Mouse (Mus musculus): Measurements from ENCODE around the gene Helz. TPM values are rescaled to one million over a fixed set of nuclear protein-coding genes. Genes with fewer than 3 reads are reported as not detected.

Helz gene
- polyA plus RNA-seq, 1 experiment from 2014 or later = 18.9 TPM

DNA sequence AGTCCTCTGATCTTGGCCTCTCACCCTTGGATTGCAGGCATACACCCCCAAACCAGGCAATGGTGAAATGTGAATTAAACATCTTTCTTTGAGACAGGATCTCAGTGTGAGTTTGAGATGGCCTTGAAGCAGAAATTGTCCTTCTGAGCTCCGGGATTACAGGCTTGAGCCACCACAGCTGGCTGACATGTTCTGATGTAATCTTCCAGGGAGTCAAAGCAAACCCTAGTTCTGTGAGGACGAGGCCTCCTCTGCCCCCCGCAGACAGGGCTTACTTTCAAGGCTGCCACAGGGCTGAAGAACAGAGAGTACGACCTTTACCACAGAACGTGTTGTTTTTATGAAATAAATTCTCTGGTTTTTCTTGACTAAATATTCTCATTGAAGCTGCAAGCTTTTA is 126.3 kb downstream of the Helz start:
- H3K27ac ChIP-seq = no peak overlapping the region
- peaks cover 50% of the 10 kb centered on the region for H3K36me3 ChIP-seq (replicated peaks; ENCODE audit: control insufficient read depth, insufficient read depth)
- no peaks in the 10 kb centered on the region for H3K27me3 ChIP-seq (ENCODE audit: control insufficient read depth, insufficient read depth, low read length)
- H3K9ac ChIP-seq = no peak overlapping the region
- no peak overlapping the region for H3K4me2 ChIP-seq (replicated peaks)
- ATAC-seq (ENCODE audit: low FRiP score) (no peak), DNase-seq (ENCODE audit: low spot score) (no peak)
- 87% methylated on average over 5 of the region's 5 CpGs for WGBS
- H3K9me3 ChIP-seq (ENCODE audit: control insufficient read depth, low read length) = no peaks in the 10 kb centered on the region
- peaks cover 16% of the 10 kb centered on the region for H3K4me1 ChIP-seq (replicated peaks; ENCODE audit: control insufficient read depth, insufficient read depth, low read length)
- no peak overlapping the region for H3K4me3 ChIP-seq (replicated peaks; ENCODE audit: low read length)

DNA sequence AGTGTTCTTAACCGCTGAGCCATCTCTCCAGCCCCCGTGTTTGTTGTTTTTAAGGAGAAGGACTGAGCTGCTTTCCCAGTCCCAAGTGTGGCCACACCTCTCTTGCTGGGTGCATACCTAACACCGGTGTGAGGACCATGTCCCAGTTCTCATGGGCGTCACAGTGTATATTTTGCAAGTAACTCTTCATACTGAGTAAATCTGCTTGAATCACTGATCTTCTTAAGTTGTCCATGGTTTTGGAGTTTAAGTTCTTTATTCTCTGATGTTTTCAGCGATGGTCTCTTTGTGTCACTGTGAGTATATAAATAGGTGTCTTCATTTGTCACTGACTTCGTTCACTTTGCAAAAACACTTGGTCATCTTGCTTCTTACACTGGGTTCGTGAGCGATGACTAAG is 126.9 kb downstream of the Helz start:
- Histone ChIP-seq H3K36me3 (replicated peaks; ENCODE audit: control insufficient read depth, insufficient read depth) (peaks cover 50% of the 10 kb centered on the region), H3K4me3 (replicated peaks; ENCODE audit: low read length) (no peak overlapping the region), H3K9ac (no peak overlapping the region), H3K4me1 (replicated peaks; ENCODE audit: control insufficient read depth, insufficient read depth, low read length) (peaks cover 16% of the 10 kb centered on the region), H3K27me3 (ENCODE audit: control insufficient read depth, insufficient read depth, low read length) (no peaks in the 10 kb centered on the region), H3K27ac (no peak overlapping the region), H3K9me3 (ENCODE audit: control insufficient read depth, low read length) (no peaks in the 10 kb centered on the region), H3K4me2 (replicated peaks) (no peak overlapping the region)
- 93% methylated on average over 8 of the region's 8 CpGs for WGBS
- DNase-seq (ENCODE audit: low spot score) (no peak), ATAC-seq (ENCODE audit: low FRiP score) (no peak)

DNA sequence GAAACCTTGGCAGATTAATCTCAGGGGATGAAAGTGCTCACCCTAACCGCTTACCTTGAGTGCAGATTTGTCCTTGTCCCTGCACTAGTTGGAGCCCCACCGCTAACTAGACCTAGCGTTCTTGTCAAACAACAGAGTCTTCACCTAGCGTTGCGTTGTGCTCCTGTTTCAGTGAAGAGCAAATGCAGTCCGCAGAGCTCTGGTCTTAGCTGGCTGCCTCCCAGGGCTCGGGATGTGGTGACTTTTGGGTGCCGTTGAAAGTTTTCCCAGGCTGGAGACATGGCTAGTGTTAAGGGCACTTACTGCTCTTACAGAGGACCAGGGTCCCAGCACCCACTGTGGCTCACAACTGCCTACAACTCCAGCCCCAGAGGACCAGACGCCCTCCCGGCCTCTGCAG is 127.5 kb downstream of the Helz start:
- Histone ChIP-seq H3K4me2 (replicated peaks) (no peak overlapping the region), H3K9me3 (ENCODE audit: control insufficient read depth, low read length) (no peaks in the 10 kb centered on the region), H3K9ac (no peak overlapping the region), H3K4me1 (replicated peaks; ENCODE audit: control insufficient read depth, insufficient read depth, low read length) (peaks cover 16% of the 10 kb centered on the region), H3K27ac (no peak overlapping the region), H3K36me3 (replicated peaks; ENCODE audit: control insufficient read depth, insufficient read depth) (peaks cover 44% of the 10 kb centered on the region), H3K27me3 (ENCODE audit: control insufficient read depth, insufficient read depth, low read length) (no peaks in the 10 kb centered on the region), H3K4me3 (replicated peaks; ENCODE audit: low read length) (no peak overlapping the region)
- ATAC-seq (ENCODE audit: low FRiP score) = no peak
- WGBS = 86% methylated on average over 10 of the region's 10 CpGs
- DNase-seq (ENCODE audit: low spot score) = no peak

DNA sequence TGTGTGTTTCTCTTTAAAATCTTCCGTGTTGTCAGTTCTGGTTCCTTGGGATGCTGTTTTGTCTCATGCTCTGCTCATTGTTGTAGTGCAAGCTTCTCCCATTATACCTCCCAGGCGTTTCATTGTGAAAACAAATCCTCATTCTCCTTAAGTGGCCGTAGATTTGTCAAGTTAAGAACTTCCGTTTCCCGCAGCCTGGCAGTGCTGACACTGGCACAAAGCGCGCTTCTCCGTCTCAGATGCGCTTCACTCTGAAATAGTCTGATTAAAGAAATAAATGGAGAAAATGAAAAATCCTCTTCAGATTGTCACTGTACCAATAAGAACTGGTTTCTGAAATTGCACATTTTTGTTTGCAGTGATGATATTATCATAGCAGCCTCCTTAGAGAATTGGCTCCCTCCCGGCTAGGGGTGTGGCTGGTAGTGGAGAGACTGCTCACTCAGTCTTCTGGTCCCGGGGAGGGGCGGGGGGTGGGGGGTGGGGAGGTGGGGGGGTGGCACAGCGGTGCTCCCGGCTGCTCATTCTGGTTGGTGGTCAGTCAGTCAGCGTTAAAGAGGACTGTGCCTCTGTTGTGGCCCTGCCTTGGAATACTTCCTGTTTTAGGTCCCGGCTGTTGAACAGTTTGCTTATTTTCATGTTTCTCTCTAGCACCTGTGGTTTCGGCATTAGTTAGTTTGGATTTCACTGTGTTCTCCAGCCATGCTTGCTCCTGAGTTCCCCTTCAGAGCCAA is 128.6 kb downstream of the Helz start:
- peak overlapping the region; percentile 31 for H3K4me2 ChIP-seq (replicated peaks)
- H3K4me1 ChIP-seq (replicated peaks; ENCODE audit: control insufficient read depth, insufficient read depth, low read length) = peaks cover 16% of the 10 kb centered on the region
- H3K9ac ChIP-seq = no peak overlapping the region
- no peak overlapping the region for H3K4me3 ChIP-seq (replicated peaks; ENCODE audit: low read length)
- H3K36me3 ChIP-seq (replicated peaks; ENCODE audit: control insufficient read depth, insufficient read depth) = peaks cover 33% of the 10 kb centered on the region
- DNase-seq (ENCODE audit: low spot score) (no peak), ATAC-seq (ENCODE audit: low FRiP score) (no peak)
- no peaks in the 10 kb centered on the region for H3K9me3 ChIP-seq (ENCODE audit: control insufficient read depth, low read length)
- H3K27me3 ChIP-seq (ENCODE audit: control insufficient read depth, insufficient read depth, low read length) = no peaks in the 10 kb centered on the region
- H3K27ac ChIP-seq = peak overlapping the region; percentile 9; the same call in 1 of the 2 replicates
- WGBS = 33% methylated on average over 17 of the region's 17 CpGs

- WGBS = 31% methylated on average over 9 of the region's 9 CpGs
- no peak; the same call in 1 of the 2 replicates for ATAC-seq (ENCODE audit: low FRiP score)
- no peaks in the 10 kb centered on the region for H3K9me3 ChIP-seq (ENCODE audit: control insufficient read depth, low read length)
- no peak overlapping the region for H3K4me2 ChIP-seq (replicated peaks)
- no peak overlapping the region for H3K4me3 ChIP-seq (replicated peaks; ENCODE audit: low read length)
- DNase-seq (ENCODE audit: low spot score) = no peak
- 0 out of 2 replicates have a peak overlapping the region, but pooled peaks have one; percentile 18 for H3K9ac ChIP-seq
- peaks cover 13% of the 10 kb centered on the region for H3K36me3 ChIP-seq (replicated peaks; ENCODE audit: control insufficient read depth, insufficient read depth)
- peaks cover 24% of the 10 kb centered on the region for H3K4me1 ChIP-seq (replicated peaks; ENCODE audit: control insufficient read depth, insufficient read depth, low read length)
- H3K27ac ChIP-seq = peak overlapping the region; percentile 38; the same call in 1 of the 2 replicates
- H3K27me3 ChIP-seq (ENCODE audit: control insufficient read depth, insufficient read depth, low read length) = no peaks in the 10 kb centered on the region
These were observed 135.1 kb downstream of the Helz start for GRCm38 (mm10) chr11:107682694-107683355.

GRCm38 (mm10) chr11:107683544-107684465 is 136.1 kb downstream of the Helz start:
- Histone ChIP-seq H3K27ac (peak overlapping the region; percentile 41; the same call in 1 of the 2 replicates), H3K27me3 (ENCODE audit: control insufficient read depth, insufficient read depth, low read length) (no peaks in the 10 kb centered on the region), H3K4me1 (replicated peaks; ENCODE audit: control insufficient read depth, insufficient read depth, low read length) (peaks cover 24% of the 10 kb centered on the region), H3K9me3 (ENCODE audit: control insufficient read depth, low read length) (no peaks in the 10 kb centered on the region), H3K36me3 (replicated peaks; ENCODE audit: control insufficient read depth, insufficient read depth) (peaks cover 20% of the 10 kb centered on the region), H3K9ac (0 out of 2 replicates have a peak overlapping the region, but pooled peaks have one; percentile 18), H3K4me3 (replicated peaks; ENCODE audit: low read length) (no peak overlapping the region), H3K4me2 (replicated peaks) (no peak overlapping the region)
- DNase-seq (ENCODE audit: low spot score) (no peak), ATAC-seq (ENCODE audit: low FRiP score) (no peak; the same call in 1 of the 2 replicates)
- WGBS = 35% methylated on average over 19 of the region's 19 CpGs

- H3K4me2 ChIP-seq (replicated peaks) = no peak overlapping the region
- no peaks in the 10 kb centered on the region for H3K27me3 ChIP-seq (ENCODE audit: control insufficient read depth, insufficient read depth, low read length)
- no peak overlapping the region for H3K9ac ChIP-seq
- WGBS = 88% methylated on average over 20 of the region's 20 CpGs
- H3K9me3 ChIP-seq (ENCODE audit: control insufficient read depth, low read length) = no peaks in the 10 kb centered on the region
- ATAC-seq (ENCODE audit: low FRiP score) (no peak), DNase-seq (ENCODE audit: low spot score) (no peak)
- H3K27ac ChIP-seq = no peak overlapping the region
- H3K4me1 ChIP-seq (replicated peaks; ENCODE audit: control insufficient read depth, insufficient read depth, low read length) = peaks cover 24% of the 10 kb centered on the region
- no peak overlapping the region for H3K4me3 ChIP-seq (replicated peaks; ENCODE audit: low read length)
- H3K36me3 ChIP-seq (replicated peaks; ENCODE audit: control insufficient read depth, insufficient read depth) = peaks cover 20% of the 10 kb centered on the region
These were observed 138.6 kb downstream of the Helz start for GRCm38 (mm10) chr11:107686290-107686689.

DNA sequence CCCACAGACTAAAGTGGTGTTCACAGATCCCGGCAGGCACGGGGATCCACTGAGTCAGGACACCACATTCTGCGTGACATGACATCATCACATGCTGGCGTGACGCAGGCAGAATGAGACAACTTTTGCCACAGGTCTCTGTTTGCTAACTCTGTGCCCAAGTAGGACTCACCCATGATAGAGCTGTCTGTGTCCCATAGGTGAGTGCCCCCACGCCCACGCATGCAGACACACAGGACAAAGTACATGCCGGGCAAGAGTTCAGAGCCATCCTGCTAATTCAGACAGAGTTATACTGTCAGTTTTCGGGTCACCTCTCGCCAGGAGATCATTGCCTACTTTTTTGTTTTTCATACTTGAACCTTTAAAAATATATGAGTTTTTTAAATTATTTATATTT is 140.8 kb downstream of the Helz start:
- Histone ChIP-seq H3K27me3 (ENCODE audit: control insufficient read depth, insufficient read depth, low read length) (no peaks in the 10 kb centered on the region), H3K9me3 (ENCODE audit: control insufficient read depth, low read length) (no peaks in the 10 kb centered on the region), H3K4me3 (replicated peaks; ENCODE audit: low read length) (no peak overlapping the region), H3K4me2 (replicated peaks) (no peak overlapping the region), H3K9ac (no peak overlapping the region), H3K27ac (no peak overlapping the region), H3K4me1 (replicated peaks; ENCODE audit: control insufficient read depth, insufficient read depth, low read length) (peaks cover 9% of the 10 kb centered on the region), H3K36me3 (replicated peaks; ENCODE audit: control insufficient read depth, insufficient read depth) (peaks cover 20% of the 10 kb centered on the region)
- DNase-seq (ENCODE audit: low spot score) (no peak), ATAC-seq (ENCODE audit: low FRiP score) (no peak)
- 96% methylated on average over 10 of the region's 10 CpGs for WGBS

DNA sequence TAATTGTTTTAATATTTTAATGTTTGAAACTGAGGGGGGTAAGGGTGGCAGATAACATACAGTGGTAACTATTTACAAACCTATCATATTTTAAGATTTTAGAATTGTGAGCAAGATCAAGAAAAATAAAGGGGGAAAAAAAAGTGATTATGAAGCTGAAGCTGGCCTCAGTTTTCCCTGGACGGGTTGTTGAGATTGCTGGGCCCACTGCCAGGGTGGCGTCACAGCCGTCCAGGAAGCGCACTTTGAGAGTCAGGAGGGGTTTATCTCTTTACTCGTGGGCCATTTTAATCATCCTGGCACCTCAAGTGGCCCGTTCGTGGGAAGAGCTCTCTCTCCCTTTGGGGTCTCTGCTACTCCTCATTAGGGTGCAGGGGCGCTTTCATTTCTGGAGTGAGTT is 143.8 kb downstream of the Helz start:
- no peak for ATAC-seq (ENCODE audit: low FRiP score)
- H3K4me1 ChIP-seq (replicated peaks; ENCODE audit: control insufficient read depth, insufficient read depth, low read length) = no peaks in the 10 kb centered on the region
- peaks cover 8% of the 10 kb centered on the region for H3K36me3 ChIP-seq (replicated peaks; ENCODE audit: control insufficient read depth, insufficient read depth)
- H3K9ac ChIP-seq = no peak overlapping the region
- no peak overlapping the region for H3K27ac ChIP-seq
- H3K4me3 ChIP-seq (replicated peaks; ENCODE audit: low read length) = no peak overlapping the region
- DNase-seq (ENCODE audit: low spot score) = no peak
- WGBS = 70% methylated on average over 8 of the region's 8 CpGs
- no peaks in the 10 kb centered on the region for H3K9me3 ChIP-seq (ENCODE audit: control insufficient read depth, low read length)
- H3K27me3 ChIP-seq (ENCODE audit: control insufficient read depth, insufficient read depth, low read length) = no peaks in the 10 kb centered on the region
- no peak overlapping the region for H3K4me2 ChIP-seq (replicated peaks)
